Mouse (Mus musculus) kidney, postnatal 4 days (tissue): ENCODE results near the gene Rasgrf1.

Source experiments
- DNase-seq, 2 experiments: peaks; one replicate each; pipeline ENCODE4 v3.0.0; 2021; ENCODE audit warnings: mixed read lengths in 2 of 2

Rasgrf1 gene

DNA sequence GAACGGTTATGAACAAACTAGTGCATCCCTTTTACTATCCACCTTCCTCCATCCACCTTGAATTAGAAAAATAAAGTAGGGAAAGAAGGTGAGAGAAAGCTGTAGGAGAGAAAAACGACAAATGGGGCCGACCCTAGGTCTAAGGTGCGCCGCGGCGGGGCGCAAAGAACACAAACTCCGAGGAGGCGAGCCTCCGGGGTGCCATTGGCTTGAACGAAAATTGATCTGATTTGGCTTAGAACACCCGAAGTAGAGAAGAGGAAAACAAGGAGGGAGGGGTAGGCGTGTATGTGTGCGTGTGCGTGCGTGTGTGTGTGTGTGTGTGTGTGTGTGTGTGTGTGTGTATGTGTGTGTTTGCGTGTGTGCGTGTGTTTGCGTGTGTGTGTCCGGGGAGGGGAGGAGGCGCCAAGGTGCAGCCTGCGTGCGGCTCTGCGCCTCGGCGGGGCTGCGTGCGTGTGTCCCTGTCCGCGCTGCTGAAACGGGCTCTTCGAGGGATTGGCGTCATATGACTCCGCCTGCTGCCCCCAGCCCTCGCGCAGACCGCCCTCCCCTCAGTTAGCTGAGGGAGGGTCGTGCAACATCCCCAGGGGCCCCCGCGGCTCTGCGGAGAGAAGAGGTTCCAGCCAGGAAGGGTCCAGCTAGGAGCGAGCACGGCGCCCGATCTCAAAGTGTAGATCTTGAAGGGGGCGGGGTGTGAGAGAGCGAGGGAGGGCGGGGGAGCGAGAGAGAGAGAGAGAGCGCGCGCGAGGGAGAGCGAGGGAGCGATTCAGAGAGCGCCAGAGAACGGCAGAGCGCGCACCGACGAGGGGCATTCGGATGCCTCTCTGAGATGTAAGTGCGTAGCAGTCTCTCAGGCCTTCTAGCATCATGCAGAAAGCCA, at the start of gene Rasgrf1:
Gene Rasgrf1, plus strand, starts transcription at position 778 of the 880 bp plus-strand sequence.
- peak; percentile 43 to 61 for DNase-seq

DNA sequence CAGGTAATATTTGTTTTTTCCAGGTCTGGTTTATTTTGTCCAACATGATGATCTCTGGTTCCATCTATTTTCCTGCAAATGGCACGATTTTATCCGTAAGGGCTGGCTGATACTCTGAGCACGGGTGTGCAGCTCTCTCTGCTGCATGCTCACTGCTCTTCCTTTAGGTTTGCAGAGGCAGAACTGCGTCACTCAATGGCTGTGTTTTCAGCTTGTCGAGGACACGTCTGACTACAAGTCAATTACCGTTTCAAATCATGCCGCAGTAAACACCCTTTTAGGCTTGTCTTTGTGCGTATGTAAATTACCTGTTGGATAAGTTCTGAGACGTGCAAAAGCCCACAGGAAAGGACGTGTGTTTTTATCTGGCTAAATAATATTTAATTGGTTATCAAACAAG, 49.6 kb upstream of the Rasgrf1 start:
- DNase-seq = no peak

DNA sequence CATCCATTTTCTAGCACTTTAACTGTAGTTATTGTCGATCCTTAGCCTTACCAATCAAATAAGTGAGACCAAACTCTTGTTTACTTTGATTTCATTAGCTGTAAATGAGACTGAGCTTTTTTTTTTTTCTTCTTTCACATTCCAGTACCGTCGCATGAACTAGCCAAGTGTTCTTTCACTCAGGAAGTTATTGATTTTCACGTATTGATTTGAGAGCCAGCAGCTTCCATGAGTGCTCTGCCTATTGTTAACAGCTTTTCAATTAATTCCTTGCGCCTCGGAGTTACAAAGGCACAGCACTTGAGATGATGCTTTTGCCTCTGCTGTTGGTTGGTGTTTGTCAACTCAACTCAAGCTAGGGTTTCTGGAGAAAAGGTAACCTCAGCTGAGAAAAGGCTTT, 49.1 kb upstream of the Rasgrf1 start:
- DNase-seq = no peak

DNA sequence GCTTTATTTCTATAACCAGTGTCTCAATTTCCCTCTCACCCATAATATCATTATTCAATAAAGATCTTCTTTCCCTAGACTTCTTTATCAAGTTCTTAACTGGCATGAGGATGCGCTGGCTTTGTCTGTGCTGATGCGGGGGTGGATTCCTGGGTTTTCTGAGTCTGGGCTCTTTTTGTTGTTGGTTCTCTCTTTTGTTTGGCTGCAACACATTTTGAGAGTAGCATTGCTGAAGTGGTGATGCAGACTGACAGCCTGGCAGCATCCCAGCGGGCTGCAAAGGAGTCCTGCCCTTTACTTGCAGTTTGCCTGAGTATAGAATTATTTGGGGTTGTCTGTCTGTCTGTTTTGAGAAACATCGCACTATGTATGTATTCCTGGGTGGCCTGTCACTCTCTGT, 42.6 kb upstream of the Rasgrf1 start:
- DNase-seq = no peak

DNA sequence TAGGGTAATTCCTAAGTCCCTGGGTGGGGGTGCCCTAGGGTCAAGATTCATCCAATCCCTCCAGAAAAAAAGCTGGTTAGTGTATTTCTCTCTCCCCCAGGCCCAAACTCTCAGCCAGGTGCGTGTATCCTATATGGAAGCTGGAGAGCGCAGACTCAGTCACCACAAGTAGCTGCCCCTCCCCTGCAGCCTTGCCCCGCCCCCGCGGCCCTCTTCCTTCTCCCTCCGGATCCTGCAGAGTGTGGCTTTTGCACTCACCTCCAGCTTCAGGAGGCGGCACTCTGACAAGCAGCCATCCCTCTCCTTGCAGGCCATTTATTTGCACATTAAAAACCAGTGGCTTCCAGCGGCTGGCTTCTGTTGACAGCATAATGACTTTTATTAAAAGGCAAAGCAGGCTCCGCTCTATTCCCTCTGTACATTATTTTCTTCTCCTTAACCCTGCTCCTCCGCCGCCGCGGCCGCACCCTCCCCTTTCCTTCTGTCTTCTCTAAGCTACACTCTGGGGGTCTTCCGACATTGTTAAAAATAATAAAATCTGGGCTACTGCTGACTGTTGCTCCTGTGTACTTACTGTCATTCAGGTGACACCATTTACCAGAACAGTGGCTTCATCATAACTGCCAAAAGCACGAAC, 41.5 kb upstream of the Rasgrf1 start:
- DNase-seq = peak; percentile 46 to 52

DNA sequence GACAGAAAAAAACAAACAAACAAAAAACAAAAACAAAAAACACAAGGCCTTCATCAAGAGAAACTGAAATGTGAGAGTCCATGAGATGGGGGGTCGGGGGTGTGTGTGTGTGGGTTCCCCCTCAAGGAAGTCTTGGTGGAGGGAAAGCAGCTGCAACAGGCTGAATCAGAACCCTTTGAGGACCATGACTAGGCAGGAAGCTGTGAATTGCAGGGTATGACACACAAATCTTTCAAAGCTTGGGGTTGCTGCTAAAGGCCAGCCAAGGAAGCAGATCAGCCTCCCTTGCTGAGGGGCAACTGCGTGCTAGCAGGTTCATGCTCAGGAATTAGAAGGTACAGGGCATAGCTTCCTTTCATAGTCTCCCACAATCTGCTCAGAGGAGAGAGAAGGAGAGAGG, 40.1 kb upstream of the Rasgrf1 start:
- DNase-seq = no peak

DNA sequence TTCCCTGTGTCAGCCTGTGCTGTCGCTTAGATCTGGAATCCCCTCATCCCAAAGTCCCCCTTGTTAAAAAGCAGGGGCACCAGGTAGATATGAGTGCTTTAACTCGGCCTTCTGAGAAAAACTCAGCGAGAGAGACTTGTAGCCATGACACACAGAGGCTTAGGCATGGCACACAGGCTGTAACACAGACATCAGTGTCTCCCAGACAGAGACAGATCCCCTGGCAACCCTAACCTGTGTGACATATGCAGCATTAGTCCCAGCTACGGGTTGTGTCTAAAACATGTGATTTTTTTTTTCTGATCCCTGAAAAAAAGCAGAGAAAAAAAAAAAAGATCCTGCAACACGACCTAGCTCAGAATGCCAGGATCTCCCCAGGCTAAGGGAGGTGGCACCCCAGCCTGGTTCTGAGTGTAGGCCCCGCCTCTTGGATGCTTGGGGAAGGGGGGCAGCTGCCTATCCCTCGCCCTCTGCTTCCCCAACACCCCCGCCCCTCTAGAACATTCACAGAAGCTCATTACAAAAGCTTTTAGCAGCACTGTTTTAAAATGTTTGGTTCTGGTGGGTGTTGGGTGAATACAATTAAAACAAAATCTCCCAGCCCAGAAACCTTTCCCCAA, 39.1 kb upstream of the Rasgrf1 start:
- no peak for DNase-seq

DNA sequence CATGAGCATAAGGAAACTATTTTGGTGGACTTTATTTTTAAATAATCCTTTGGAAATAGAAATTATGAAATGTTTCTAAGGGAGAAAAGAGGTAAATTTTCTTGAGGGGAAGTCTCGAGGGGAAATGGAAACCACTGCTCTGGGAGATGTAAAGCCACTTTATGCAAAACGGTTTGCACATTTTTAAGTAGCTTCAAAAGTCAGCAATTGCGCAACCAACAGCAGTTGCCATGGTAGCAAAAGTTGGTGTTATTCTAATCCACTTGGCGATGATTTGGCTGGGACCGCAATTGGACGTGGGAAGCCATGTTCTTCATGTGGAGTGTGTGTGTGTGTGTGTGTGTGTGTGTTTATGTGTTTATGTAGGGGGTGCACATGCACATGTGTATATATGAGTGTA, 37.6 kb upstream of the Rasgrf1 start:
- DNase-seq = no peak

DNA sequence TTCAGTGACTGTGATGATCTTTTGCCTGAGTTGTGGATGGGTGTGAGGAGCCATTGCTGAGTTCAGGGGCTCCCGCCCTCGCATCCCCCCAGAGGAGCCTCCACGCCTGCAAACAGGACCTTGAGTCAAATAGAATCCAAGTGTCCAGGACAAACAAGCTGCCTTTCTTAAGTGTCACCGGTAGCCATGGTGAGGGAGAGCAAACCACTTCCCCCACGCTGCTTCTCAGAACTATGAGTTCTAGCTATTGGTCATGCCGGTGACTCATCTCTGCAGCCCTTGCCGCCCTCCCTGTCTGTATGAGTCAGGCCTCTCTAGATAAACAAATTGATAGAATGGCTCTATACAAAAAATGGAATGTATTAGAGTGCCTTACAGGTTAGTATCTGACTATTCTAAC, 35.3 kb upstream of the Rasgrf1 start:
- no peak for DNase-seq

DNA sequence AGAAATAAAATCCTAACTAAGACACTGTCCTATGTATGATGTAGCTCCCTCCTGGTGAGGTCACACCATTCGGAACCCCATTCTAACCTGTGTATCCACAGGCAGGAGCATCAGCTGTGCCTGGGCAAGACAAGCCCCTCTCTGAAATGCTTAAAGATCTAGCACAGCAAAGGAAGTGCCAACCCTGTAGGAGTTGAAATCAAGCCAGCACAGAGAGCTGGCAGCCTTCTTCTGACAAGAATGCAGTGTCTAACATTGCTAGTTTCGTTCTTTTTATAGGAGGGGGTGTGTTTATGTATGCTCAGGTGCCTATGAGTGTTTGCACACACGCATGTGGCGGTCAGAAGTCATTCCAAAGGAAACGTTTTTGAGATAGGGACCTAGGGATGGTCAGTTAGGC, 34.2 kb upstream of the Rasgrf1 start:
- DNase-seq = no peak

DNA sequence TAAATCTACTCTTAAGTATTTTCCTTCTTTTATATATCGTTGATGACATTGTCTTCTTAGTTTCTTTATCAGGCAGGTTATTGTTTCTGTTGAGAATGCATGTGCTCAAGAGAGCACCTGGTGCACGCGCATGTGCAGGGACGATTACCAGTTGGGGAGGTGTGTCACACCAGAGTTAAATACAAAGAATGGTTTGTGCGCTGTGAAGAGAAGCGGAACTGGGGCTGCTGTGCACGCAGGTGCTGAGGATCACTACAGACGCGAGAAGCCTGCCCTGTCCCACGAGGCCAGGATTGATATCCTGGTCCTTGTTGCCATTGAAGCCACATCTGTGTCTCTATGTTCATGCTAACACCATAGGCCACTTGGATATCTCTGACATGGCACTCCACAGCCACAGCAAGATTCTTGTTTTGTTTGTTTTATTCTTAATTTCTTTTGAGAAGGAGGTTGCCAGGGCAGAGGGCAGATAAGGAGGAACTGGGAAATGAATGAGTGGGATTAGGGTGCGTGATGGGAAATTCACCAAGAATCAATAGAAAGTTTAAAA, 31.2 kb upstream of the Rasgrf1 start:
- DNase-seq = no peak

DNA sequence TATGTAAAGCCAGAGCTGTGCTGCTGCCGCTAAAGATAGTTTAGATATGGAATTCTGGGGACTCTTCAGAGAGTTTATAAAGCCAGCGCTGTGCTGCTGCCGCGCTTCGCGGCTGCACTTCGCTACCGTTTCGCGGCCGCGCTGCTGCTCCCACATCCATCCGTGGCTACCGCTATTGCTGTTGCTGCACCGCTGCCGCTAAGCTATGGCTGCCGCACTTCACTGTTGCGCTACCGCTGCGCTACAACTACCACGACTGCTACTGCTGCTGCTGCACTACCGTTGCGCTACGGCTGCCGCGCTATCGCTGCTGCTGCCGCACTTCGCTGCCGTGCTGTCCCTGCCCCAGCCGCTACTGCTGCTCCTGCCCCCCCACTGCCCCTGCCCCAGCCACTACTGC, 30.1 kb upstream of the Rasgrf1 start:
- peak; percentile 22 to 49 for DNase-seq

DNA sequence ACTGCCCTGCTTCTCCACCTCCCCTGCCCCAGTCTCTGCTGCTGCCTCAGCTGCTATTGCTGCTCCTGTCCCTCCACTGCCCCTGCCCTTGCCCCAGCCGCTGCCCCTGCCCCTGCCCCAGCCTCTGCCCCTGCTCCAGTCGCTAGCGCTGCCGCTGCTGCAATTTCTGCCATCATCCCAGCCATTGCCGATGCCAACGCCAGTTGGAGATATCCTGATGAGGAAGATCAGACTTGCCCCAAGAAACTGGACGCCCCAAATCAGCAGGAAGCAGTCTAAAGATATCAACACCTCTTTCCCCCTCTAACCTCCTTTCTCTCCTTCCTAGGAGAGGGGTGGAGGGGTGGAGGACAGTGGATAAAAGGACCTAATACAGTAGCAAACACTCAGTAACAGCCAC, 28.2 kb upstream of the Rasgrf1 start:
- DNase-seq = no peak

DNA sequence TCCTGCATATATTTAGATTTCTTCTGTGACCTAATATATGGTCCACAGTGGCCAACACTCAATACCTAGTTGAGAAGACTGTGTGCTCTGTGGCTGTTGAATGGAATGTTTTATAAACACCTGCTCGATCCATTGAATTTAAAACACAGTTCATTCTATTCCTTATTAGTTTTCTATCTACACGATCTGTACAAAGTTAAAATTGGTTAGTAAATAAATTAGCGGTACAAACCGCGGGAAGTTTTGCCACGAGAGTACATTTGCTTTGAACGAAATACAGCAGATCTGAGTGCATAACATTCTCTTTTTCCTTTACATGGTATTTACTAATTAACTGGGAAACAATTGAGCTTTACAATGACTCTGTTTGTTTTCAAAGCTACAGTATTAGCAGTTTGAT, 27.1 kb upstream of the Rasgrf1 start:
- DNase-seq = no peak

DNA sequence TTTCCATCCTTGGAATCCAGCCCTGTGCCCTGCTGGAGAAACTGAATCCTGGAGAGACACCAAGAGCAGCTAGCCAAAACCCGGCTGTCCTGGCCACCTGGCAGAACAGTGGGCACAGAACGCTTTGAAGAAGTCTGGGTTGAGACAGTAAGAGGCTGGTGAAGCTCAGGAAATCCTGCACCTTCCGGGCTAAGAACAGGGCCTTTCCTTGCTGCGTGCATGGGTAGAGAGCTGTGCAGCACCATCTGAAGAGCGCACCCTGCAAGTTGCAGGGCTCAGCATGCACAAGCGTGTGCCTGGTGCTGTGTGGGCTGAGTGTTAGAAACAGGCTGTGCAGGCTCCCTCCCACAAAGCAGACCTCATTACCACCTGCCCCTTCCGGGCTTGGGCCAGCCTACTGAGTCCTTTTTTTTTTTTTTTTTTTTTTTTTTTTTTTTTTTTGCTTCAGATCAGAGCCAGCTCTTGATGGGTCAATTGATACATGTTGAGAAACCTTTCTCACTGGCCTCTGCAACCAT, 23.9 kb upstream of the Rasgrf1 start:
- DNase-seq = no peak

DNA sequence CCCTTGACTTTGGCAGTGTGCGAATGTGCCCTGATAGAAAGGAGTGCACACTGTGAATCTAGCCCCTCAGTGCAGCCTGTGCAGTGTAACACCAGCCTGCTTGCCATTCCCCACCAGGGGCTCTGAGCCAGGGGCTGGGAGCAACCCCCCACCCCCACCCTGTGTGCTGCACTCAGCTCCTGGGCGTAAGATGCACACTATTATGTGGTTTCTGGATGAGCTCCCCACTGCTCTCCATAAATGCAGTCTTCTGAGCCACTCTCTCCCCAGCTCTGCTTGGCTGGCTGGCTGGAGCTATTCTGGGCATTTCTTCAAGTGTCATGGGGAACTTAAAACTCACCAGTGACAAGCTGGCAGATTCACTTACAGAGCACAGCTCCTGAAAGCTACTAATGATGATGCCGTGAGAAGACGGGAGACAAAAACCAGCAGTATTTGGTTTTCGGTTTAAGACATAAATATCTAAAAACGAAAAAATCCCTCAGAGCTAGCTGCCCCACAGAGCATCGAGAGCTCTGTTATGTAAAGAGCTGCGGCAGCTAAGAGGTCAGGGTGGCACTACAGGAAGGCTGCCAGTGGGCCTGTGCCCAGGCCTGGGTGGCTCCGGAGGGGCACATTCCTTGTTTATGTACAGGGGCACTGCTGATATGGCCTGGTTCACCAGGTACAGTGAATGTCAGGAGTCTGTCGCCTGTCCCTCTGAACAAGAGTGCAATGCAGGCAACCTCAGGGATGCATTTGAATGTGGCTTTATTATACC, 18.0 kb upstream of the Rasgrf1 start:
- no peak for DNase-seq

DNA sequence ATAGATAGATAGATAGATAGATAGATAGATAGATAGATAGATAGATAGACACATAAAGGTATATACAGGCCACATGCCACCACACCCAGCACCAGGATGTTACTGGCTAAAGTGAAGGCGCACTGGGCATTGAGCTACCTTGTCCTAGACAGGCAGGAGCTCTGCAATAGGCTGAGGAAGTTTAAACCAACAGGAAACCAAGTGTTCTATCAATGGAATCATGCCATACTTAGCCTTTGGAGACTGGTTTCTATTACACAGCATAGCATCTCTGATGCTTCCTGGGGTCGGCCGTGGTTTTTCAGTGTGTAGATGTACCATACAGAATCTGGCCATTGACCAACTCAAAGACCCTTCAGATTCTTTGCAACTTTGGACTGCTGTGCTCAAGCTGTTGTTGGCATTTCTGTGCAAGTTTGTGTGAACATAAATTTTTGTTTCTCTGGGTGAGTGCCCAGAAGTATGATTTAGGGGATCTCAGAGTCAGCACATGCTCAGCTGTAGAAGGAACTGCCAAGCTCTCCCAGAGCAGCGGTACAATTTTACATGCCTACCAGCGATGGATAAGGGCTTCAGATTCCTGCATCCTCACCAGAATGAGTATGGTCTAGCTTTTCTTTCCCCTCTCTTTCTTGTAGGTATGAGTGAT, 17.0 kb upstream of the Rasgrf1 start:
- no peak for DNase-seq

DNA sequence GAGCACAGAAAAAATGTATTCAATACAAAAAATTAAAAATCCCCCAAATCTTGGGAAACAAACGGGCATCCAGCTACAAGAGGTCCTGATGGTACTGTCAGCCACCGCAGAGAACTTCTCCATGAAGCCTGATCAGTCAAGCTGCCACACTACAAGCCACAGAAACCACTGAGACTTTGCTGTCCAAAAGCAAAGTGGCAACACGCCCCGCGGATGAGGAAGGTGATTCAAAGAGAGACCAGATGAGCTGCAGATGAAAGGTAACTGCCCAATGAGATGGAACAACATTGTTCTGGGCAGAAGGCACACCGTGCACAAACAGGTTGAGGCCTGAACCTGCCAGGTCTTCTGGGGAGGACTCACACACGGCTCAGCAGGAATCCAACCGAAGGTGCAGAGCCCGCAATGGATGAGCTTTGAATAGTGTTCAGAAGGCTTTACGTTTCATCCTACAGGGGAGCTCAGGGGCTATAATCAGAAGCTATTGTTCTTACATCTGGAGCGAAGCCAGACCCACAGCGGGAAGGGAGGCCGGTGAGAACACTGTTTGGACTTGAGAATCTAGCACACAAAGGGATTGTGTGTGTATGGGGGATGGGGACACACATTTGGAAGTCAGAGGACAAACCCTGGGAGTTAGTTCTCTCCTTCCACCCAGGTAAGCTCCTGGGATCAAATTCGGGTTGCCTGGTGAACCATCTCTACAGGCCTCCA, 9.4 kb upstream of the Rasgrf1 start:
- DNase-seq = no peak

DNA sequence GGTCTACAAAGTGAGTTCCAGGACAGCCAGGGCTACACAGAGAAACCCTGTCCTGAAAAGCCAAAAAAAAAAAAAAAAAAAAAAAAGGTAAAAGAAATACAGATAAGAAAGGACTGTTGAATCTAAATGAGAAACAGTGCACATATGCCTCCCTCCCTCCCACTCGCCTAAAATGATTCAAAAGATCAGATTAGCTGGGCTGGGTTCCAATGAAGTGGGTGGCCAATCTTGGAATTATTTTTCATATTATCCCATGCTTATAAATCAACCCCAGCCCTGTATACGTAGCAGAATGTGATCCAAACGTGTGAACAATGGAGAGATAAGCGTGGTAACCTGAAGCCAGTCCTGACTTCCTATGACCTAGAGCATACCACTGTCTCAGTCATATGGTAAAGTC, 8.5 kb upstream of the Rasgrf1 start:
- DNase-seq = no peak

DNA sequence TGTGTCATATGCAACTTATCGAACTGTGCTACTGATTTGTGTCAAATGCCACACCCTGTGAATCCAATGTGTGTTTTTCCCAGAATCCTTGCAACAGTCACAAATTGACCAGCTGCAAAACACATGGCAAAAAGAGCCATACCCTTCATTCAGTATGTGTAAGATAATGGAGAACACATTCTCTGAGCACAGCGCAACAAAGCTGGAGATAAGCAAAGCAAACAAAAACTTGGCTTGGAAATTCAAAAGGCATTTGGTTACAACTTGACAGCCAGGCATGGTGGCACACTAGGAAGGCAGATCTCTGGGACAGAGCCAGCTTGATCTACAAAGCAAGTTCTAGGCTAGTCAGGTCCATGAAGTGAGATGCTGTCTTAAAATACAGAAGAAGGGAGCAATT, 6.9 kb upstream of the Rasgrf1 start:
- DNase-seq = no peak

DNA sequence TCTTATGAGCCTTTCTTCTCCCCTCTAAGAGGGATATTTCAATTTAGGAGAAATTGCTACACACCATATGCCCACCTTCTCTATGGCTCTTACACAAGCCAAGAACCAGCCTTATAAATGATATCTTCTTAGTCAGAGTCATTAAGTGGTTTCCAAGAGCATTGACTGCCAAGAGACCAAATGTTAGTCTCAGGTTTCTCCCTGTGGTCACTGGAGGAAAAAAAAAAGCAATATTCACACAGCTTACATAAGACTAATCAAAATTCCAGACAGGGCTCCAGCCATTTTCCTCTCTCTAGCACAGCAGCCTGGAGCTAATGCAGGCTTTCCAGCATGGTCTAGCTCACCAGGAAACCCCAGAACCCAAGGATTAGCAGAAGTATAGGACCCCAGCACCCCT, 3.1 kb upstream of the Rasgrf1 start:
- DNase-seq = no peak

DNA sequence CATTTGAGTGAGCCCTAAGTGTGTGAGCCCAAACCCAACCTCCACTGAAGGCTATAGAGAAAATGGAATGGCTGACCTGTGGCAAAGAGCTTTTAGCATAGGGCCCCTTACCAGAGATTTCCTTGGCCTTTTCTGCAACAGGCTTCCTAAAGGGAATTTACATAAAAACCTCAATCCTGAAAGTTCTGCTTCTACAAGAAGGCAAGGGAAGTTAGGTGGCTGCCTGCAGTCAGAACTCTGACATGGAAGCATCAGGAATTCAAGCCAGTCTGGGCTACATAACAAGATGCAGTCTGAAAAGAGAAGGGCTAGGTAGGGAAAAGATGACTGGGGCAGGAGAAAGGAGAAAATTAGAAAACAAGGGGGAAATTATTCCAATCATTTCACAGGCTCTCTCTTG, 1.8 kb upstream of the Rasgrf1 start:
- DNase-seq = no peak
